Mouse (Mus musculus): ENCODE results near the gene Olfr301. TPM values are rescaled to one million over a fixed set of nuclear protein-coding genes. Genes with fewer than 3 reads are reported as not detected.

The Olfr301 gene
- polyA plus RNA-seq (2015; fragmentation: Nextera tagmentation; extraction: Ambion mirVana) = not detected in 2 replicates

- H3K9ac ChIP-seq = no peak within 1 kb of the TSS
- H3K36me3 ChIP-seq = no peaks in the 10 kb centered on the region
- no peak for ATAC-seq (replicated peaks; ENCODE audit: insufficient number of reproducible peaks, insufficient read depth, low FRiP score, low read depth)
- H3K27me3 ChIP-seq = no peaks in the 10 kb centered on the region
- no peak within 1 kb of the TSS for H3K27ac ChIP-seq
- H3K4me3 ChIP-seq = no peak within 1 kb of the TSS
- no peaks in the 10 kb centered on the region for H3K4me1 ChIP-seq (replicated peaks)
- H3K4me2 ChIP-seq = no peak within 1 kb of the TSS
- H3K9me3 ChIP-seq (replicated peaks) = no peaks in the 10 kb centered on the region
- 65% methylated on average over 2 of the region's 2 CpGs for WGBS
Measured at GRCm38 (mm10) chr7:86403546-86403945, at the start of gene Olfr301. Olfr301 (plus strand) TSS chr7:86403846.

- no peaks in the 10 kb centered on the region for H3K36me3 ChIP-seq
- H3K9ac ChIP-seq = no peak within 1 kb of the TSS
- no peak within 1 kb of the TSS for H3K4me3 ChIP-seq
- H3K4me2 ChIP-seq = no peak within 1 kb of the TSS
- H3K9me3 ChIP-seq (replicated peaks) = no peaks in the 10 kb centered on the region
- H3K27ac ChIP-seq = no peak within 1 kb of the TSS
- H3K27me3 ChIP-seq = no peaks in the 10 kb centered on the region
- WGBS = 75% methylated on average over 1 of the region's 1 CpGs
- H3K4me1 ChIP-seq (replicated peaks) = no peaks in the 10 kb centered on the region
- no peak for ATAC-seq (replicated peaks; ENCODE audit: insufficient number of reproducible peaks, insufficient read depth, low FRiP score, low read depth)
Measured at GRCm38 (mm10) chr7:86366828-86367227, 36.8 kb upstream of the Olfr301 start, which contains the start of gene Olfr305. Olfr305 (minus strand) TSS chr7:86366928.

GRCm38 (mm10) chr7:86385769-86386168, 17.9 kb upstream of the Olfr301 start:
- Histone ChIP-seq H3K36me3 (no peaks in the 10 kb centered on the region), H3K4me3 (no peak overlapping the region), H3K4me2 (no peak overlapping the region), H3K4me1 (replicated peaks) (no peaks in the 10 kb centered on the region), H3K27me3 (no peaks in the 10 kb centered on the region), H3K27ac (no peak overlapping the region), H3K9me3 (replicated peaks) (no peaks in the 10 kb centered on the region), H3K9ac (no peak overlapping the region)
- no peak for ATAC-seq (replicated peaks; ENCODE audit: insufficient number of reproducible peaks, insufficient read depth, low FRiP score, low read depth)
- 64% methylated on average over 3 of the region's 3 CpGs for WGBS

- no peak for ATAC-seq (replicated peaks; ENCODE audit: insufficient number of reproducible peaks, insufficient read depth, low FRiP score, low read depth)
- Histone ChIP-seq H3K4me2 (no peak within 1 kb of the TSS), H3K4me3 (no peak within 1 kb of the TSS), H3K9me3 (replicated peaks) (no peaks in the 10 kb centered on the region), H3K27me3 (no peaks in the 10 kb centered on the region), H3K27ac (no peak within 1 kb of the TSS), H3K4me1 (replicated peaks) (no peaks in the 10 kb centered on the region), H3K9ac (no peak within 1 kb of the TSS), H3K36me3 (no peaks in the 10 kb centered on the region)
- 37% methylated on average over 1 of the region's 1 CpGs for WGBS
Measured at GRCm38 (mm10) chr7:86386558-86386957, 17.1 kb upstream of the Olfr301 start, which contains the start of gene Olfr304. Olfr304 (minus strand) TSS chr7:86386658.

- Histone ChIP-seq H3K36me3 (no peaks in the 10 kb centered on the region), H3K9ac (no peak within 1 kb of the TSS), H3K27me3 (no peaks in the 10 kb centered on the region), H3K4me2 (no peak within 1 kb of the TSS), H3K4me1 (replicated peaks) (no peaks in the 10 kb centered on the region), H3K27ac (no peak within 1 kb of the TSS), H3K4me3 (no peak within 1 kb of the TSS), H3K9me3 (replicated peaks) (no peaks in the 10 kb centered on the region)
- ATAC-seq (replicated peaks; ENCODE audit: insufficient number of reproducible peaks, insufficient read depth, low FRiP score, low read depth) = no peak
Measured at GRCm38 (mm10) chr7:86397689-86398088, 6.0 kb upstream of the Olfr301 start, which contains the start of gene Olfr303. Olfr303 (minus strand) TSS chr7:86397789.

GRCm38 (mm10) chr7:86459621-86460020, 56.0 kb downstream of the Olfr301 start, which contains the start of gene Olfr299:
Olfr299 (plus strand) TSS chr7:86459921.
- Histone ChIP-seq H3K9ac (no peak within 1 kb of the TSS), H3K4me2 (no peak within 1 kb of the TSS), H3K36me3 (no peaks in the 10 kb centered on the region), H3K4me3 (no peak within 1 kb of the TSS), H3K4me1 (replicated peaks) (no peaks in the 10 kb centered on the region), H3K27me3 (no peaks in the 10 kb centered on the region), H3K27ac (no peak within 1 kb of the TSS), H3K9me3 (replicated peaks) (no peaks in the 10 kb centered on the region)
- no peak for ATAC-seq (replicated peaks; ENCODE audit: insufficient number of reproducible peaks, insufficient read depth, low FRiP score, low read depth)
- WGBS = 82% methylated on average over 1 of the region's 1 CpGs

Other genes with a start within 250 kb of the Olfr301 start
- not detected in 2 replicates for gene Vmn2r75, start 232.1 kb upstream of the Olfr301 start, polyA plus RNA-seq (2015; fragmentation: Nextera tagmentation; extraction: Ambion mirVana)
- not detected in 2 replicates for gene Vmn2r76, start 157.5 kb upstream of the Olfr301 start, polyA plus RNA-seq (2015; fragmentation: Nextera tagmentation; extraction: Ambion mirVana)
- gene Olfr310, start 126.7 kb upstream of the Olfr301 start, polyA plus RNA-seq (2015; fragmentation: Nextera tagmentation; extraction: Ambion mirVana) = not detected in 2 replicates
- gene Olfr309, start 90.1 kb upstream of the Olfr301 start, polyA plus RNA-seq (2015; fragmentation: Nextera tagmentation; extraction: Ambion mirVana) = not detected in 2 replicates
- gene Olfr308, start 78.2 kb upstream of the Olfr301 start, polyA plus RNA-seq (2015; fragmentation: Nextera tagmentation; extraction: Ambion mirVana) = not detected in 2 replicates
- gene Olfr307, start 66.3 kb upstream of the Olfr301 start, polyA plus RNA-seq (2015; fragmentation: Nextera tagmentation; extraction: Ambion mirVana) = not detected in 2 replicates
- not detected in 2 replicates for gene Olfr305, start 36.9 kb upstream of the Olfr301 start, polyA plus RNA-seq (2015; fragmentation: Nextera tagmentation; extraction: Ambion mirVana)
- gene Olfr304, start 17.2 kb upstream of the Olfr301 start, polyA plus RNA-seq (2015; fragmentation: Nextera tagmentation; extraction: Ambion mirVana) = not detected in 2 replicates
- not detected in 2 replicates for gene Olfr303, start 6.1 kb upstream of the Olfr301 start, polyA plus RNA-seq (2015; fragmentation: Nextera tagmentation; extraction: Ambion mirVana)
- not detected in 2 replicates for gene Olfr299, start 56.1 kb downstream of the Olfr301 start, polyA plus RNA-seq (2015; fragmentation: Nextera tagmentation; extraction: Ambion mirVana)
- not detected in 2 replicates for gene Olfr298, start 88.6 kb downstream of the Olfr301 start, polyA plus RNA-seq (2015; fragmentation: Nextera tagmentation; extraction: Ambion mirVana)
- gene Olfr297, start 116.1 kb downstream of the Olfr301 start, polyA plus RNA-seq (2015; fragmentation: Nextera tagmentation; extraction: Ambion mirVana) = not detected in 2 replicates
- not detected in 2 replicates for gene Olfr295, start 180.0 kb downstream of the Olfr301 start, polyA plus RNA-seq (2015; fragmentation: Nextera tagmentation; extraction: Ambion mirVana)
- not detected in 2 replicates for gene Olfr294, start 212.8 kb downstream of the Olfr301 start, polyA plus RNA-seq (2015; fragmentation: Nextera tagmentation; extraction: Ambion mirVana)
- gene Olfr293, start 245.2 kb downstream of the Olfr301 start, polyA plus RNA-seq (2015; fragmentation: Nextera tagmentation; extraction: Ambion mirVana) = not detected in 2 replicates